Mouse (Mus musculus) megakaryocyte, adult 5-6 weeks (primary cell): ENCODE results near the gene Gmcl1. TPM values are rescaled to one million over a fixed set of nuclear protein-coding genes. Genes with fewer than 3 reads are reported as not detected.
A peak's percentile ranks its signal among the peaks of the same experiment; 100 is the strongest.

ENCODE experiments used
- ATAC-seq: 2 replicates; pipeline ENCODE4 v1.8.0; 2016; ENCODE audit warnings: mild to moderate bottlenecking, inconsistent platforms; ENCODE audit not compliant: poor library complexity, severe bottlenecking
- total RNA-seq, 2 experiments: library from RNA; stranded (forward) in 1 of 2; stranded (reverse) in 1 of 2; fragments of 153-499, 151-499 nt in 1 of 2; fragments of 221-1000, 200-1000 nt in 1 of 2; gene quantifications; 2 replicates each; pipeline versions ENCODE4 v1.2.3 to v1.2.4; 2015 to 2017

Gene Gmcl1
- total RNA-seq, 2 experiments from 2014 or later = 16.9 to 26.7 TPM

GRCm38 (mm10) chr6:86665560-86666307 is 67.4 kb downstream of the Gmcl1 start:
- 0 out of 2 replicates have a peak, but pooled peaks have one; percentile 8 for ATAC-seq

DNA sequence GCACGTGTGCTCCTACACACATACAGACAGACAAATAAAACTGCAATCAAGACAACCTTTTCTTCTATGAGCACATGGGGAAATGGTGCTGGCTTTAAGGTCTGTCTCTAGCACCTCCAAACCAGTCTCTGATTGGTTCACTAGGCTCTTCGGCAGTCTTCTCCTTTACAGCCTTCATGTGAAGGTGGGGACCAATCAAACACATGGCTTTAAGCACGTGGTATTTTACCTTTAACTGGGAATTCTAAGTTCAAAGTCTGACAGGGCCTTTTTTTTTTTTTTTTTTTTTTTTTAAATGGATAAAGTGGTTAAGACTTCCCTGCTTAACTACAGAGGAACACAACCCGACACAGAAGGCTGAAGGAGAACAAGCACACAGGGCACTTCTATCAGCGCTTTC is 68.1 kb downstream of the Gmcl1 start:
- ATAC-seq = no peak

- ATAC-seq = peak; percentile 25
Observed at GRCm38 (mm10) chr6:86660161-86660877, 72.9 kb downstream of the Gmcl1 start.

DNA sequence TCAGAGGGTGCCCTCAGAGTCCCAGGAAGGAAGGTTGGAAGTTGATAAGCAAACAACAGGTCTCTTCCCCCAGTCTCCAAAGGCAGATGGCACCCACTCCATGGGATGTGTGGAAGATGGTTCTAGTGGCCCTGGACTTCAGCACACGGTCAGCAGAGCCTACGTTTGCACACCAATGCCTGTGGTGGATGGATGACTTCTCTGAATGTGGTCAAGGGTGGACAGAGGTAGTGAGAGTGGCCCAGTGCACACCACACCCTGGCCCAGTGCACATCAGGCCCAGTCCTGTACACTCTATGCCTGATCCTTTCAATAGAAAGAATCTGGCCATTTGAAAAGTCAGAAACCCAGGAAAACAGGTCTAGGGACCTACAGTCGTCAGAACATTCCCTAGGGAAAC is 74.7 kb downstream of the Gmcl1 start:
- ATAC-seq = no peak

- peak; percentile 40 for ATAC-seq
Observed at GRCm38 (mm10) chr6:86654270-86654916, 78.8 kb downstream of the Gmcl1 start.

GRCm38 (mm10) chr6:86653026-86653425 is 80.2 kb downstream of the Gmcl1 start:
- no peak for ATAC-seq

- no peak for ATAC-seq
Observed at GRCm38 (mm10) chr6:86646143-86646542, 87.0 kb downstream of the Gmcl1 start.

GRCm38 (mm10) chr6:86645551-86645950 is 87.6 kb downstream of the Gmcl1 start:
- ATAC-seq = peak; percentile 35; the same call in 1 of the 2 replicates

DNA sequence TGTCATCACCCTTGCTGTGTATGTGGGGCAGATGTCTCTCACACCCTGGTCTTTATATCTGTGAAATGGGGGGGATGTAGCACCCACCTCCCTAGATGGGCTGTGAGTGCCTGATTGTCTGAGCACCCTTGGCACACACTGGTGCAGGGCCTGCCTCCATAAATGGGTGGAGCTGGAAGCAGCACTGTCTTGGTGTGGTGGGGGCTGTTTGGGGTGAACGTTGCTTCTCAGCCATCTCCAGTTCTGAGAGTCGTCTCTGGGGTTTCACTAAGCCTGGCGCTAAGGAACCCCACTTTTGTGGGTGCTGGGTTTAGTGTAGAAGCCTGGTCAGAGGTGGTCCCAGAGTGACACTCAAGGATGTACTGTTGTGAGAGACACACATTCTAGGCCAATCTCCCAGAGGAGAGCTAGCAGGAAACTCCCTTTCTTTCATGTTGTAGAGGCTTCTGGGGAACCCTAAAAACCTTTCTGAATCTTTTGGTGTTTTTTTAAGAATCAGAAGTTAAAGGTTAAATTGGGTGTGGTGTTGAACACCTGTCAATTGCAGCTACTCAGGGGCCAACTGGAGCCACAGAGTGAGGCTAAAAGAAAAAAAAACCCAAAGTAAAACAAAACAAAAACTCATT is 88.3 kb downstream of the Gmcl1 start:
- no peak for ATAC-seq

Other genes with a start within 250 kb of the Gmcl1 start
- 204 and 222 TPM in 2 replicates for gene Pcbp1, start 207.1 kb downstream of the Gmcl1 start, total RNA-seq (2015)
- gene Pcbp1, start 207.1 kb downstream of the Gmcl1 start, total RNA-seq (2017) = 58.9 and 76.8 TPM in 2 replicates
- gene Asprv1, start 105.2 kb downstream of the Gmcl1 start, total RNA-seq (2015) = 13.5 and 16.8 TPM in 2 replicates
- gene Asprv1, start 105.2 kb downstream of the Gmcl1 start, total RNA-seq (2017) = 12.1 and 19.1 TPM in 2 replicates
- gene Mxd1, start 64.2 kb downstream of the Gmcl1 start, total RNA-seq (2015) = 70.4 and 76.0 TPM in 2 replicates
- gene Mxd1, start 64.2 kb downstream of the Gmcl1 start, total RNA-seq (2017) = 87.1 and 120 TPM in 2 replicates
- 81.4 and 81.9 TPM in 2 replicates for gene Snrnp27, start 48.9 kb downstream of the Gmcl1 start, total RNA-seq (2015)
- gene Snrnp27, start 48.9 kb downstream of the Gmcl1 start, total RNA-seq (2017) = 100 and 101 TPM in 2 replicates
- 41.8 and 43.7 TPM in 2 replicates for gene Anxa4, start 60.2 kb upstream of the Gmcl1 start, total RNA-seq (2015)
- 55.9 and 65.7 TPM in 2 replicates for gene Anxa4, start 60.2 kb upstream of the Gmcl1 start, total RNA-seq (2017)
- gene Aak1, start 116.1 kb upstream of the Gmcl1 start, total RNA-seq (2015) = 29.7 and 37.6 TPM in 2 replicates
- 5.3 and 12.9 TPM in 2 replicates for gene Aak1, start 116.1 kb upstream of the Gmcl1 start, total RNA-seq (2017)